ENCODE assay signal across 8 mouse cellular contexts in genomic region chr7:45405091-45406075, GRCm38 (mm10). TPM values are rescaled to one million over a fixed set of nuclear protein-coding genes. Genes with fewer than 3 reads are reported as not detected.
DNase-seq lines count a peak whose midpoint lies in the region; ATAC-seq lines count a peak whose summit lies in the region.

TSS of gene Kcna7 (plus strand) at chr7:45405653.

- ATAC-seq in forebrain, embryonic 15.5 days (replicated peaks), result no peak; the same call in 1 of the 2 replicates
- no peak for ATAC-seq in liver, embryonic 16.5 days (ENCODE audit: low read depth)
- ATAC-seq in neural tube, embryonic 11.5 days (ENCODE audit: insufficient read depth, low FRiP score, low TSS enrichment), result peak; percentile 38; the same call in 1 of the 2 replicates

- WGBS in forebrain, embryonic 15.5 days, result 9% methylated on average over 28 of the region's 28 CpGs
- WGBS in liver, embryonic 16.5 days (ENCODE audit: insufficient replicate concordance), result 10% methylated on average over 28 of the region's 28 CpGs
- 14% methylated on average over 28 of the region's 28 CpGs for WGBS in neural tube, embryonic 11.5 days

- peak; percentile 66 for DNase-seq in ES-CJ7 (ENCODE audit: low read depth, low spot score)
- peak; percentile 58 for DNase-seq in cerebellum, adult 11 months
- peak; percentile 47 for DNase-seq in heart, postnatal 25 days (ENCODE audit: low spot score)
- DNase-seq in kidney, postnatal 4 days, result peak; percentile 87 to 88
- DNase-seq in neural tube, embryonic 11.5 days (ENCODE audit: low spot score), result peak; percentile 63
- DNase-seq in testis, postnatal 14 days (ENCODE audit: low spot score), result peak; percentile 72

- peaks cover 56% of the 10 kb centered on the region for H3K27me3 ChIP-seq in forebrain, embryonic 15.5 days
- H3K27me3 ChIP-seq in liver, embryonic 16.5 days (ENCODE audit: control insufficient read depth, insufficient read depth, low read depth, low read length), result peaks cover 54% of the 10 kb centered on the region
- H3K27me3 ChIP-seq in neural tube, embryonic 11.5 days (ENCODE audit: control insufficient read depth, insufficient read depth, low read length), result peaks cover 54% of the 10 kb centered on the region

- H3K4me2 ChIP-seq in forebrain, embryonic 15.5 days (replicated peaks), result peak within 1 kb of the TSS; percentile 39
- H3K4me2 ChIP-seq in liver, embryonic 16.5 days (ENCODE audit: low read depth, low read length), result peak within 1 kb of the TSS; percentile 56
- H3K4me2 ChIP-seq in neural tube, embryonic 11.5 days (ENCODE audit: low read depth), result peak within 1 kb of the TSS; percentile 32

- H3K27ac ChIP-seq in forebrain, embryonic 15.5 days (replicated peaks), result no peak within 1 kb of the TSS
- no peak within 1 kb of the TSS for H3K27ac ChIP-seq in liver, embryonic 16.5 days (ENCODE audit: low read length)
- H3K27ac ChIP-seq in neural tube, embryonic 11.5 days (ENCODE audit: low read depth, low read length), result no peak within 1 kb of the TSS

- peaks cover 12% of the 10 kb centered on the region for H3K4me1 ChIP-seq in forebrain, embryonic 15.5 days
- peaks cover 3% of the 10 kb centered on the region for H3K4me1 ChIP-seq in liver, embryonic 16.5 days (ENCODE audit: control insufficient read depth, low read depth, low read length)
- no peaks in the 10 kb centered on the region for H3K4me1 ChIP-seq in neural tube, embryonic 11.5 days (ENCODE audit: control insufficient read depth, insufficient read depth, low read length)

- intact Hi-C loops in heart, postnatal 25 days (cut with DNase I), result loop anchor here (2.0 kb wide), 1 partner anchor 29 kb away; the partner anchor contains the start of gene Gys1

- no peaks in the 10 kb centered on the region for H3K9me3 ChIP-seq in forebrain, embryonic 15.5 days
- no peaks in the 10 kb centered on the region for H3K9me3 ChIP-seq in liver, embryonic 16.5 days (replicated peaks; ENCODE audit: control insufficient read depth, low read length)
- H3K9me3 ChIP-seq in neural tube, embryonic 11.5 days (ENCODE audit: control insufficient read depth, low read length), result no peaks in the 10 kb centered on the region

- H3K36me3 ChIP-seq in forebrain, embryonic 15.5 days, result no peaks in the 10 kb centered on the region
- no peaks in the 10 kb centered on the region for H3K36me3 ChIP-seq in liver, embryonic 16.5 days (ENCODE audit: control insufficient read depth, insufficient read depth)
- H3K36me3 ChIP-seq in neural tube, embryonic 11.5 days (ENCODE audit: control insufficient read depth, insufficient read depth, low read length), result no peaks in the 10 kb centered on the region

- peak within 1 kb of the TSS; percentile 35 for H3K4me3 ChIP-seq in forebrain, embryonic 15.5 days
- H3K4me3 ChIP-seq in liver, embryonic 16.5 days (ENCODE audit: low read depth, low read length), result peak within 1 kb of the TSS; percentile 36
- peak within 1 kb of the TSS; percentile 30 for H3K4me3 ChIP-seq in neural tube, embryonic 11.5 days (ENCODE audit: low read depth, low read length)

- H3K9ac ChIP-seq in forebrain, embryonic 15.5 days (replicated peaks), result no peak within 1 kb of the TSS; the same call in 1 of the 2 replicates
- H3K9ac ChIP-seq in liver, embryonic 16.5 days (ENCODE audit: low read depth, low read length), result no peak within 1 kb of the TSS
- H3K9ac ChIP-seq in neural tube, embryonic 11.5 days (ENCODE audit: low read length), result no peak within 1 kb of the TSS

RNA-seq across cellular contexts. Expression of gene Kcna7, which starts in this region (rescaled TPM):
- not detected in 2 replicates for polyA plus RNA-seq in forebrain, embryonic 15.5 days (2015; fragmentation: Nextera tagmentation; extraction: Ambion mirVana)
- 1 to 10 TPM; 3.2 to 3.7 TPM for total RNA-seq in heart, postnatal 25 days (2021)
- not detected in 2 replicates for polyA plus RNA-seq in liver, embryonic 16.5 days (2015; fragmentation: Nextera tagmentation; extraction: Ambion mirVana)
- 0.20 TPM in 1 of 2 replicates, not detected in the other for polyA plus RNA-seq in neural tube, embryonic 11.5 days (2014; fragmentation: Nextera tagmentation; extraction: Ambion mirVana)

Comparison
In these comparisons a context has a peak if more than half of its experiments do, and no peak if none do; other contexts are left out.
1. Peak in DNase-seq, ATAC-seq, H3K4me3 ChIP-seq and H3K4me2 ChIP-seq in neural tube, embryonic 11.5 days; RNA of the gene not detected or under 1 TPM.